Mouse (Mus musculus) T-cell, adult 66 days (primary cell): ENCODE measurements around the gene Hnrnpf. TPM values are rescaled to one million over a fixed set of nuclear protein-coding genes. Genes with fewer than 3 reads are reported as not detected.

Source experiments
- total RNA-seq, 2 experiments: library from RNA; stranded (reverse); gene quantifications; 3 replicates in 1 of 2; 4 replicates in 1 of 2; pipeline ENCODE4 v1.2.4; 2023

Gene Hnrnpf
- total RNA-seq = 100 to 1,000 TPM; 818 to 840 TPM

GRCm38 (mm10) chr6:117900126-117901080, at the start of gene Hnrnpf:
Hnrnpf (plus strand) TSS chr6:117900324.

GRCm38 (mm10) chr6:117861848-117862247, 38.3 kb upstream of the Hnrnpf start, which contains the start of gene Zfp239:
Zfp239 (plus strand) TSS chr6:117862100.

GRCm38 (mm10) chr6:117937222-117937932, 37.3 kb downstream of the Hnrnpf start, which contains the start of gene Fxyd4:
Fxyd4 (minus strand) TSS chr6:117937692.

Other genes starting within 250 kb of the Hnrnpf start
- 10 to 100 TPM; 16.2 to 19.1 TPM for gene Zfp637, start 59.1 kb upstream of the Hnrnpf start, total RNA-seq
- 1 to 10 TPM; 1.7 to 4.8 TPM for gene Zfp239, start 38.2 kb upstream of the Hnrnpf start, total RNA-seq
- not detected for gene Fxyd4, start 37.4 kb downstream of the Hnrnpf start, total RNA-seq
- 1 to 10 TPM; 1.3 to 1.7 TPM for gene Rasgef1a, start 111.1 kb downstream of the Hnrnpf start, total RNA-seq
- 10 to 100 TPM; 13.8 to 16.9 TPM for gene Csgalnact2, start 238.8 kb downstream of the Hnrnpf start, total RNA-seq